Mouse (Mus musculus) Patski (cell line): ENCODE data around the gene Spg21. TPM values are rescaled to one million over a fixed set of nuclear protein-coding genes. Genes with fewer than 3 reads are reported as not detected.

Experiments
- ATAC-seq: fragments of 100-300 bp; one replicate; pipeline ENCODE4 v1.8.0; 2021
- CTCF ChIA-PET: fragments of 350-600 bp; sonication (Branson Sonifier 250); formaldehyde crosslinking; loops from one replicate; lab custom pipeline; 2022; ENCODE audit warnings: inconsistent platforms; lab: Charles Lee
- POLR2A ChIA-PET: fragments of 350-600 bp; sonication (Branson Sonifier 250); formaldehyde crosslinking; loops from one replicate; lab custom pipeline; 2022; ENCODE audit warnings: antibody characterized with exemption, inconsistent platforms; lab: Charles Lee
- DNase-seq: peaks from one replicate; pipeline ENCODE4 v3.0.0-alpha.2; 2011; ENCODE audit warnings: low read depth, low spot score
- H3K27me3 ChIP-seq: fragments of 371-371 bp; one replicate; pipeline ENCODE4 v1.5.1; 2021
- CTCF ChIP-seq: fragments of 100-300 bp; IDR thresholded peaks from one replicate; pipeline ENCODE4 v1.5.1; 2021
- in situ Hi-C: fragments of 300-500 bp; cut with MboI; formaldehyde crosslinking; loops from 3 replicates; pipeline ENCODE4 v1.11.1; 2018; ENCODE audit warnings: low pct_unique_long_range_greater_than_20kb, mixed read lengths
- polyA plus RNA-seq: library from polyadenylated mRNA; unstranded; gene quantifications from one replicate; pipeline ENCODE4 v1.2.3, GENCODE M21; 2021

The Spg21 gene
- polyA plus RNA-seq, 1 experiment from 2014 or later = 112 TPM

DNA sequence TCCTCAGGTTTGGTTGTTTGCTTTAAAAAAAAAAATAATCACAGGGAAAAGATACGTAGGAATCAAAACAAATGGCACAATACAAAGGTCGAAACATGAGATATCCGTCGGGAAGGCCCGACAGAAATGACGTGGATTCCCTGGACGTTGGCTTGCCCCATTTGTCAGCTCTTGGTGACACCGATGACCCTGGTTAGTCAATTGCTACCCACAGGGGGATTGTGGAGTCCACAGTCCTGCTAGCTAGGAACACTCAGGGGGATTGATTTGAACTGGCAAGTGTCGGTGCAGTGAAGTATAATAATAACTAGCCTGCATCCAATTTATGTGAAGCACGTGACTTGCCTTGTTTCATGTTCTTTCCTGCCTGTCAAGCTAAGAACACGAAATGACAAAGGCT is 6.9 kb downstream of the Spg21 start:
- no peaks in the 10 kb centered on the region for H3K27me3 ChIP-seq
- DNase-seq (no peak), ATAC-seq (no peak)
- TF ChIP-seq CTCF = no peak
- in situ Hi-C loops = no loop called here
- CTCF ChIA-PET = no interaction called here
- POLR2A ChIA-PET = no interaction called here

DNA sequence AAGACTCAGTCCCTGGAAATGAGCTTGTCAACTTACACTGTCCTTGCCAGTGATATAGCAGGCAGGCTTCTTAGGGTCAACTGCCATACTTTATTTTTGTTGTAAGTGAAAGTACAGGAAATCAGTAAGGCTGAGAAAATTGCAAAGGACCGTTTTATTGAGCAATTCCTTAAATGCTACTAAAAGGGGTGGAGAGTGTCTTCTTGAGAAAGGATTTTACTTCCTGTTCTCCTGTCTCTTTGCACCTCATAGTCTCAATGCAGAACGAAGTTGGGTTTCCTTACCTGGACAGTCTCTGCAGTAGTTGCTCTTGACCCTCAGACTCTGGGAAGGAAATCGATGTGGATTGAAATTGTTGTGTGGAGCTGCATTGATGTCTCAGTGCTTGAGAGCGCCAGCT is 12.0 kb downstream of the Spg21 start:
- ChIA-PET CTCF (interaction anchor here (1.1 kb wide), 1 partner anchor 13 kb away, joined by 3 read pairs; no protein-coding TSS in a partner anchor), POLR2A (no interaction called here)
- DNase-seq (no peak), ATAC-seq (no peak)
- TF ChIP-seq CTCF = no peak
- H3K27me3 ChIP-seq = no peaks in the 10 kb centered on the region
- in situ Hi-C loops = no loop called here

DNA sequence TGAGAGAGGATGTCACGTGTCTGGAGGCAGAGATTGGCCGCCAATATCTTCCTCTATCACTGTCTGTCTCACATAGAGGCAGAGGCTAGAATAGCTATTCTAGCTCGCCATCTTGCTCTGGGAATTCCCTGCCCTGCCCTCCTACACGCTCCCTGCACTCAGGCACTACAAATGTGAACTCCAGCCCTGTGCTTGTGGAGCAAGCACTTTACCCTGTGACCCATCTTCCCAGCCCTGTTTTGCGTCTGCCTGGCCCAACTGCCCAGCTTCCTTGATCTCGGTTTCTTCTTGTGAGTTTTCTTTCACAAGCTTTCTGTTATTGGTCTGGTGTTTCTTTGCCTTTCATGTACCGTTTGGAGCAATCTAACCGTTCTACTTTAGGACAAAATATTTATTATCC is 18.4 kb downstream of the Spg21 start:
- DNase-seq (no peak), ATAC-seq (no peak)
- in situ Hi-C loops = no loop called here
- CTCF ChIA-PET = no interaction called here
- H3K27me3 ChIP-seq = no peaks in the 10 kb centered on the region
- no peak for TF ChIP-seq CTCF
- POLR2A ChIA-PET = no interaction called here

DNA sequence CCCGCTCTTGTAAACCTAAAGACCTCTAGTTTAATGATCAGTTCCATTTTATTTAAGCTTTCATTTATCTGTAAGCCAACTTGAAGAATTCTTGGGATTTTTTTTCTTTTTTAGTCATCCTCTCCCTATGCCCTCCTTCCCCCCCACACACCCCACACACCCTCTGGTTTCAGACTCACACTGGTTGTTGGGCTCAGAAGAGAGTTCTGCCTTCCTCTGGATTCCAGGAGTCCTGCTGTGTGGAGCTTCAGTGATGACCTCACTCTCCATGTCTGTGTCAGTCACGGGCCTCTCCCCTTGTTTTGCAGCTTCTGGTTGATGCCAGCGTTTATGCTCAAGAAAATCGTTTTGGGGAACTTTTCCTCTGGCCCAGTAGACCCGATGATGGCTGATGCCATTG is 19.3 kb downstream of the Spg21 start:
- ChIA-PET CTCF (interaction anchor here (1.0 to 1.1 kb wide), 3 partner anchors 18 to 98 kb away, joined by 3 to 4 read pairs (median 3); no protein-coding TSS in a partner anchor), POLR2A (interaction anchor here (0.7 kb wide), 1 partner anchor 9 kb away, joined by 3 read pairs; no protein-coding TSS in a partner anchor)
- DNase-seq (no peak), ATAC-seq (no peak)
- no peak for TF ChIP-seq CTCF
- no peaks in the 10 kb centered on the region for H3K27me3 ChIP-seq
- in situ Hi-C loops = no loop called here

DNA sequence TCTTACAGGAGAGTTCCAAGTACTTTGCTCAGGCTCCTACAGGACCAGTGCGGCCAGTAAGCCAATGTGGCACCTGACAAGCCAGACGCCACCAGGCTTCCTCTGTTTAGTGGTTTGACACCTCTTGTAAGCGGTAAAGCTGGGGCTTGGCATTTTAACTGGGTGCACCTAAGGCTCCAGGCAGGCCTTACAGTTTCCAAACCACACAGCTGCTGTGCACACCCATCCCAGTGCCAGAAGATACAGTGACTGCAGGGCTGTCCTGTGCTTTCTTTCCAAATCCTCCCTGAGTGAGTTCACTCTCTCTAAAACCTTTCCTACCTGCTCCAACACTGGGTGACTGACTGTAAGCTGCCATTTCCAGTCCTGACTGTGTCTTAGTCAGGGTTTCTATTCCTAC is 30.7 kb downstream of the Spg21 start:
- no peaks in the 10 kb centered on the region for H3K27me3 ChIP-seq
- DNase-seq (no peak), ATAC-seq (no peak)
- TF ChIP-seq CTCF = no peak
- POLR2A ChIA-PET = no interaction called here
- CTCF ChIA-PET = no interaction called here
- in situ Hi-C loops = no loop called here

DNA sequence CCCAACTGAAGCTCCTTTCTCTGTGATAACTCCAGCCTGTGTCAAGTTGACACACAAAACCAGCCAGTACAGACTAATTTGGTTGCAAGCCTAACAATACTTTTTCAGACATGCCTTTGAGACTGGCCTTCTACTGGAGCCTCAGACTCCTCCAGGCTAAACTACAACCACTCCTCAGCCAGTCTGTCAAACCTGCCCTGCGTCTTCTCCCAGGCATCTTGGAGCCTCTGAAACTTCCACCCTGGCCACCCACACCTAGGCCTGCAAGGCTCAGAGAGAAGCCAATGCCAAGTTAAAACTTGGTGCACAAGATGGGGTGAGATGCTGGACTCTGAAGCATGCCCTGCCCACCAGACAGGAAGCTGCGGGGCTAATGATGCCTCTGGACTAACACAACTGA is 31.6 kb downstream of the Spg21 start:
- TF ChIP-seq CTCF = no peak
- CTCF ChIA-PET = interaction anchor here (1.2 kb wide), 1 partner anchor 49 kb away, joined by 3 read pairs; no protein-coding TSS in a partner anchor
- in situ Hi-C loops = no loop called here
- H3K27me3 ChIP-seq = no peaks in the 10 kb centered on the region
- no peak for ATAC-seq
- no peak for DNase-seq
- POLR2A ChIA-PET = no interaction called here

DNA sequence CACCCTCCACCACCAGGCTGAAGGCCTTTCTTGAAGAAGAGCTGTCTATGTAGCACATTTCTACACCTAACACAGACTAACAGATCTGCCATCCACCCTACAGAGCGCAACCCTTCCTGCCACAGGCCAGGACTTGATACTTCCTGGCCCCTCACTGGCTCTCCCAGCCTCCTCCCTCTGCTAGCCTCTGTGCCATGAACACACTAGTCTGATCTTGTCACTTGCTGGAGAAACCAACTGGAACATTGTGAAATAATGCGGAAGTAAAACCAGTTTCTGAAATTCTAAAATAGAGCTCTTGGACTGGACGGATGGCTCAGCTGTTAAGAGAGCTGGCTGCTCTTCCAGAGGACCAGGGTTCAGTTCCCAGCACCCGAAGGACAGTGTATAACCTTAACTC is 32.1 kb downstream of the Spg21 start:
- in situ Hi-C loops = no loop called here
- ATAC-seq = no peak
- CTCF ChIA-PET = interaction anchor here (1.2 kb wide), 1 partner anchor 50 kb away, joined by 3 read pairs; no protein-coding TSS in a partner anchor

DNA sequence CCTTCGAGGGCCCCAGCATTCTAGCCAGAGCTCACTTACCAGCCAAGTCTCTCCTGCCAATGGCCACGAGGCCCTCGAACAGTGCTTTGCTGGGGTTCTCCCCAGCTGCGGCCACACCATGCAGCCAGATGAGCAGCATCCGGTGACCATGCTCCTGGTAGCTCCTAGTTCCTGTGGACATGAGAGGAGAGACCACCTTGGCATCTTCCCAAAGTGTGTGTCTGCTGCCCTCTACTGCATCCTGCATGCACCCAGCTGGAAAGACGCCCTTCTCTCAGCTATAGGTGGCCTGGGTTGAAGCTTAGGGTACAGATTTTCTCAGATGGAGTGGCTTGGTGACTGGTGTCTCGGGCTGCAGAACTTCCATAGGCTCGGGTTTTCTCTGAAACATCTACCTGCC is 41.4 kb downstream of the Spg21 start:
- in situ Hi-C loops = no loop called here
- H3K27me3 ChIP-seq = peaks cover 4% of the 10 kb centered on the region
- ATAC-seq = no peak
- TF ChIP-seq CTCF = no peak
- DNase-seq = no peak
- ChIA-PET POLR2A (no interaction called here), CTCF (interaction anchor here (0.7 to 1.1 kb wide), 2 partner anchors 22 to 46 kb away, joined by 3 to 4 read pairs; no protein-coding TSS in a partner anchor)

More for the DNA sequence above, 32.1 kb downstream of the Spg21 start:
- POLR2A ChIA-PET = no interaction called here
- TF ChIP-seq CTCF = no peak
- no peak for DNase-seq
- no peaks in the 10 kb centered on the region for H3K27me3 ChIP-seq

DNA sequence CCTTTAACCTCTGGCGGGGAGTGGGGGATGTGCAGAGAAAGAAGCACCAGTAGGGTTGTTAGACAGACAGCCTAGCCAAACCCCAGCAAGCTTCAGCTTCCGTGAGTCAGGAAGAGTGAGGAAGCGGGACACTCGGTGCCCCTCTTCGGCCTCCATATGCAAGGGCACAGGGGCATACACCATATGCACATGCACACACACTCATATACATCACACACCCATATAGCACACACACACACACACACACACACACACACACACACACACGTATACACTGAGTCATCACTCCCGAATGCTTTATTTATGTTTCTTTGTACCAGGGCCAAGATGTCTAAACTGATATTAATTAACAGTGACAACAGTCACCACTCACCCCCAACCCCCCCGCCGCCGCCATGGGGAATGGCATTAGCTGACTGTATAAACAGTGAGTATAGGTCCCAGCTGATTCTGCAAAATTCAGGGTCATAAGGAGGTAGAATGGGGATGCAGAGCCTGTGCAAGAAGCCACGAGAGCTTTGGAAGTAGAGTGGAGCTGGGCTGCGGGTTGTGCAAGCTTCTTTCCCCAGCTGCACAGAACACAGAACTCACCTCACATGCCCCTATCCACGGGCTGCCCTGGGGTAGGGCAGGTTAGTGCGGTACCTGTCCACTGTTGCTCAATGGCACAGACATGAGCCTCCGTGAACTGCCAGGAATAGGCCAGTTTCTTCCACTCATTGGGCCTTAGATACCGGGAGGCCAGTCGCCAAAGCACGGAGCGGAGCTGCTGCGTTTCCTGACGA is 42.2 kb downstream of the Spg21 start:
- ChIA-PET CTCF (no interaction called here), POLR2A (no interaction called here)
- ATAC-seq (no peak), DNase-seq (no peak)
- H3K27me3 ChIP-seq = peaks cover 4% of the 10 kb centered on the region
- in situ Hi-C loops = no loop called here
- TF ChIP-seq CTCF = no peak

DNA sequence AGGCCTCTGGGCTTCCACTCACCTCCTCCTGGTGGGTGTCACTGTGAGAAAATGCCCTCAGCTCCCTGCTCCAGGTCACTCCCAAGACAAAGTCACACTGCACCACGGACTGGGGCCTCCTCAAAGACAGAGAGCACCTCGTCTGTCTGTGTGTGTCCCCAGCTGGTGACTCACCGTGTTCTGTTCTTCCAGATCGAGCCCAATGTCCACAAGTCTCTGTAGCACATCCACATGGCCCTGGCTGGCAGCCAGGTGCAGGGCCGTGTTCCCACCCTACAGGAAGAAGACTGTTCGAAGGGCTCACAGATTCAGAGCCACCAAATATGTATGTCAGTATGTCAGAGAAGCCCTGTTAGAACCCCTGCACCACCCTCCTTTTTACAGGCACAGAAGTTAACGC is 47.7 kb downstream of the Spg21 start:
- peaks cover 4% of the 10 kb centered on the region for H3K27me3 ChIP-seq
- ChIA-PET CTCF (no interaction called here), POLR2A (no interaction called here)
- in situ Hi-C loops = no loop called here
- DNase-seq (no peak), ATAC-seq (no peak)
- no peak for TF ChIP-seq CTCF

DNA sequence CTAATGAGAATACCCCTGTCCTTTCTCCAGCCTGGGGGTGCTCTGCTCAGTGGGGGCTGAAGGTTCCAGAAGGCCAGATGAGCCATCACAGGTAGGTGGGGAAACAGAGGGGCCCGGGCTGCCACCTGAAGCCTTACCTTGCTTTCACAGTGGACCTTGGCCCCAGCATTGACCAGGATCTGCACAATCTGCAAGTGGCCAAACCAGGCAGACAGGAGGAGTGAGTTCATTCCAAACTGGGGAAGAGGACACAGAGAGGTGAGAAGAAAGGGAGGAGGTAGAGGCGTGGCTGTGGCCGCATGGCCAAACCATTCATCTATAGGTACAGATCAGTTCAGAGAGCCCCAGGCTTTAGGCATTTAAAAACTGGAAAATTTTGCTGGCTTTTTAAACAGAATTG is 51.8 kb downstream of the Spg21 start:
- DNase-seq = no peak
- in situ Hi-C loops = loop anchor here (10.0 kb wide), 1 partner anchor 152 kb away; the partner anchor contains the start of gene Oaz2
- no peak for TF ChIP-seq CTCF
- no peaks in the 10 kb centered on the region for H3K27me3 ChIP-seq
- ChIA-PET CTCF (no interaction called here), POLR2A (no interaction called here)
- ATAC-seq = no peak
